Mouse (Mus musculus) kidney, adult 2 months (tissue): ENCODE results near the gene Adamts2.

ENCODE experiments used
- CTCF ChIP-seq: fragments of 200-500 bp; conservative IDR thresholded peaks from 2 replicates; pipeline ENCODE4 v1.5.1; 2011; ENCODE audit warnings: low read depth, mild to moderate bottlenecking, control low read depth, low read length, moderate library complexity, mixed read lengths; ENCODE audit not compliant: insufficient read depth, insufficient read length
- POLR2A ChIP-seq: fragments of 200-500 bp; IDR thresholded peaks from one replicate; pipeline ENCODE4 v1.6.1; 2011; ENCODE audit warnings: low read depth, low read length, control low read depth

- TF ChIP-seq CTCF, result no peak
- TF ChIP-seq POLR2A, result no peak
Observed at GRCm38 (mm10) chr11:50617015-50617543, 15.2 kb downstream of the Adamts2 start.
